Mouse (Mus musculus) adrenal gland, postnatal 25 days (tissue): ENCODE measurements around the gene Herpud2. TPM values are rescaled to one million over a fixed set of nuclear protein-coding genes. Genes with fewer than 3 reads are reported as not detected.
A peak's percentile ranks its signal among the peaks of the same experiment; 100 is the strongest.
"Not testable (repeated sequence)": the region's sequence is repeated elsewhere in the genome, so short reads cannot be mapped to it uniquely, and the experiment has no call there.

Experiments used
- DNase-seq: peaks from one replicate; pipeline ENCODE4 v3.0.0; 2021; ENCODE audit warnings: mixed read lengths
- total RNA-seq: library from RNA; stranded (reverse); gene quantifications from 2 replicates; pipeline ENCODE4 v1.2.3, GENCODE M21; 2021

The Herpud2 gene
- total RNA-seq, 1 experiment from 2014 or later = 59.4 TPM

- DNase-seq = no peak
These were observed 5.7 kb downstream of the Herpud2 start for GRCm38 (mm10) chr9:25145925-25146324.

DNA sequence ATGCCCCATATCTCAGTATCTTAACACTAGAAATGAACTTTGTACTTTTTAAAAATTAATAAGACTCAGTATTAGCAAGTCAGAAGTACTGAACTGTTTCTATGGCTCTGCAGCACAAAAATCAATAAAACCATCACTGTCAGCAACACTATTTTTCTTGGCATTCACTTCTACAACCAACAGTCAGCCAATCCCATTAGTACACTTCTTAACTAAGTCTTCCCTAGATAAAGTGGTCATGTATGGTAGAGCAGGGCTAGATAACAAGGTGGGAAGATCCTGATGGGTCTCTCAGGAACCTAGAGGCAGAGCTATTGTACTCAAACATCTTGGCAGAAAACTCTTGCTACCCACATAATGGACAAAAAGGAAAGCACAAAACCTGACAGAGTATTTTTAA lies 7.7 kb downstream of the Herpud2 start:
- no peak for DNase-seq

GRCm38 (mm10) chr9:25142988-25143387 lies 8.6 kb downstream of the Herpud2 start:
- no peak for DNase-seq

- no peak for DNase-seq
These were observed 9.6 kb downstream of the Herpud2 start for GRCm38 (mm10) chr9:25142041-25142440.

DNA sequence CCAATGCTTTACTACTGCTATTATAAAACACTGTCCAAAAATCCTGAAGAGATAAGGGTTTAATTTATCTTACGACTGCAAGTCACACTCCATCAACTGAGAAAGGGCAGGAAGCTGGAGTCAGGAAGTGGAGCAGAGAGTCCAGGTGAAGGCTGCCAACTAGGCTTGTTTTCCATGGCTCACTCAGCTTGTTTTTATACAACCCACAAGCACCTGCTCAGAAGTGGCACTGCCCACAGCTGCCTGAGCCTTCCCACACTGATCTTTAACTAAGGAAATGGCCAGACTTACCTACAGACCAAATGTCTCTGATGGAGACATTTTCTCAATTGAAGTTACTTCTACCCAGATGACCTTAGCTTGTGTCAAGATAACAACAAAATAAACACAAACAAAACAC lies 11.3 kb downstream of the Herpud2 start:
- DNase-seq = no peak

DNA sequence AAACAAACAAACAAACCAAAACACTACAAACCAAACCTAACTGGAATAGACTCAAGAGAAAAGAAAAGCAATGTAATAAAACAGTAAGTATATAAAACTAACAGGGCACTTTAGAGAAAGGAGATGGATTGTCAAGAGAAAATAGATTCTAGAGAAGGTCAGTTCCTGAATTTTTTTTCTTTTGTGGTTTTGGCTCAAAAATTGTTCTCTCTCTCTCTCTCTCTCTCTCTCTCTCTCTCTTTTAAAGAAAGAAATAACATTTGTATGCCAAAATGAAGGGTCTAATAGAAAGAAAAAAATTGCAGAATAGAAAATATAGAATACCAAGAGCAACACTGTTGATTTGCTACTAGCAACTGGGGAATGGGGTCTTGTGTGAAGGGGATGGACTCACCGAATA lies 12.7 kb downstream of the Herpud2 start:
- DNase-seq = no peak

GRCm38 (mm10) chr9:25132920-25133319 lies 18.7 kb downstream of the Herpud2 start:
- no peak for DNase-seq

DNA sequence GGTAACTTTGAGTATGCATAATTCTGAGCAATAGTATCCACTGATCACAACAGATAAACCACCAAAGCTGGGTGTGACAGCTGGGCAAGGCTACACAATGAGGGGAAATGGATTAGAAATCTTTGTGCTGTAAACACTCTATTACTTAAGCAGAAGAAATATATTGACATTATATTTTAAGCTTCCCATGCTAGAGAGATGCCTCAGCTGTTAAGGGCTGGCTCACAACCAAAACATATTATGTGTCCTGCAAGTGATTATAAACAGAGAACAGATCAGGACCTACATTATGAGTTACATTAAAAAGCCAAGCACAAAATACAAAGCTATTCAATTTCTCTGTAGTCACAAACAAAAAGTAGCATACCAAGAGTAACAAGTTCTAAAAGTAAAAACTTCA lies 19.4 kb downstream of the Herpud2 start:
- DNase-seq = no peak

DNA sequence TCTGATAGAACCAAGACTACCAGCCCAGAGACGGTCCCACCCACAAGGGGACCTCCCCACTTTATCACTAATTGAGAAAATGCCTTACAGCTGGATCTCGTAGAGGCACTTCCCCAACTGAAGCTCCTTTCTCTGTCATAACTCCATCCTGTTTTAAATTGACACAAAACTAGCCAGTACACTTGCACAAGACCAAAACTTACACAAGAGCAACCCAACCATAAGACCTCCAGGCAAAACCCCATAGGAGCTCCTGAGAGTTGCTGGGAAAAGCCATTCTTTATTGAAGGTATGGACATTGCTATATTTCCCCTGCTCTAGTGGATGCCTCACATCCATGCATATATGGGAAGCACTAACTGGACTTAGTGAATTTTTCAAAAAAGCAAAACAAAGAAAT lies 27.6 kb downstream of the Herpud2 start:
- DNase-seq = no peak

DNA sequence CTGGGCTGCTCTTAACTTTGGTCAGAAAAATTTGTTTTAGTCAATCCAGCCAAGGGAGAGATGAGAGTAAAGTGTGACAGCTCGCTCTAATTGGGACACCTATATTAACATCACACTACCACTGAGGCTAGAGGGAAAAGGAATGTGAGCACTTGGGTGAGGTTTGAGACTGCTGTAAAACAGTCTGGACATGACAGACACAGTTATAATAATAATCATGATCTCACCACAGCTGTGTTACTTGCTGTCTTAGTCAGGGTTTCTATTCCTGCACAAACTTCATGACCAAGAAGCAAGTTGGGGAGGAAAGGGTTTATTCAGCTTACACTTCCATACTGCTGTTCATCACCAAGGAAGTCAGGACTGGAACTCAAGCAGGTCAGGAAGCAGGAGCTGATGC lies 28.0 kb downstream of the Herpud2 start:
- DNase-seq = not testable (repeated sequence)

GRCm38 (mm10) chr9:25104638-25105037 lies 47.0 kb downstream of the Herpud2 start:
- peak; percentile 3 for DNase-seq

DNA sequence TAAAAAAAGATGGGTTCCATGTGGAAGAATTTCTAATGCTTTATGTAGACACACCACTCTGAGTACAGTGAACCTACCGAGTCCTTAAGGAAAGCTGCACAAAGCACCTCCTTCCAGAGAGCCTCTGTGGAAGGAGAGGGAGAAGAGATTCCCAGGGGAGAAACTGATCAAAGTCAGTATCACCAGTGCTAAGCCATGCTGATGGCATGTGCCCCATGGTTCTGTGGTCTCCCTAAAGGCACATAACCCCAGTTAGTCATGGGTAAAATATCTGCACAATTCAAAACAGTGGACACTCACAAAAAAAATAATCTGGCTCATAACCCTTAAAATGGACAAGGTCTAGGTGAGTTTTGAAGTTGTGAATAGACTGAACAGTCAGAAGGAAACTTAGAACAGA lies 48.7 kb downstream of the Herpud2 start:
- DNase-seq = no peak

- DNase-seq = no peak
These were observed 60.8 kb downstream of the Herpud2 start for GRCm38 (mm10) chr9:25090853-25091252.

DNA sequence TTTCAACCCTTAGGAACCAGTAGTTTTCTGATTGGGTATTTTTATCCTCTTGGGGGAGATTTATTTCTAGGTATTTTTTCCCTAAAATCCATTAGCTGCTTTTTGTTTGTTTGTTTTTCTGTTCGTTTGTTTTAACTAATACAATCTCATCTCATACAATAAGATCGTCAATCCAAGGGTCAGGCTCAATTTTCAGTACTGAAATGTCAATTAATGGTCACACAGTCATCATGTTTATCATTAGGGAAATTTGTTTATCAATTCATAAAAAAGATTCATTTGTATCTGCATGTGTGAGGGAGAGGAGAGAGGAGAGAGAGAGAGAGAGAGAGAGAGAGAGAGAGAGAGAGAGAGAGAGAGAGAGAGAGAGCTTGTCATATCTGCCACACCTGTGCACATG lies 62.5 kb downstream of the Herpud2 start, which contains the start of gene Gm10181:
Gene Gm10181, plus strand, starts transcription at position 301 of the 400 bp plus-strand sequence.
- no peak for DNase-seq

DNA sequence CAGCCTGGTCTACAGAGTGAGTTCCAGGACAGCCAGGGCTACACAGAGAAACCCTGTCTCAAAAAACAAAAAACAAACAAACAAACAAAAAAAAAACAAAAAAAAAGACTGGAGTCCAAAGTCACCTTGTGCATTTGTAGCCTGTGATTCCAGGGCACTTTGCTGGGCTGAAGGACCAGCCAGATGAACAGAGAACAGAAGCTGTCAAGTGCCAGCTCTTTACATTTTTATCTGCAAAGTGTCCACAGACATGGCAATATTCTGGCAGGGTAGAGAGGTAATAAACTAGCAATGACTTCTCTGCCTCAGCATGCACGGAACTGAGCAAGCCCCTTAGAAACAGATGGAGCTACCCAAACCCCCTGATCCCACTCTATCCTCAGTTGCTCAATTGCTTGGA lies 75.1 kb downstream of the Herpud2 start:
- DNase-seq = no peak

DNA sequence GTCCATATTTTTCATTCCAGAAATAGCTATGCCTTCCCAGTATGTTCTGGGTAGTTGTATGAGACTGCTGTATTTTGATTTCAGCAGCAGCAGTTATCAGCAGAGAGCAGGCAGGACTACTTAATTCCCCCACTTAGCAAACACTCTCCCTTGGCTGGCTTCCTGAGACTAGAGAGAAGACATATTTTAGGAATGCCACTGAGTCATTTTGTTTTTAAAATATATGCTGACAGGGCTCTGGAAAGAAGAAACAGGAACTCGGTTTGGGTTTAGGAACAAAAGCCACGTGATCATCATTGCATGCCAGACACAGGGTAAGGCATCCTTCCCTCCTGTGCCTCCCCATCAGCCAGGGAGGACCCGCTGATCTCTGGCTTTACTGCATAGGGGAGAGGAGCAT lies 75.6 kb downstream of the Herpud2 start:
- no peak for DNase-seq

DNA sequence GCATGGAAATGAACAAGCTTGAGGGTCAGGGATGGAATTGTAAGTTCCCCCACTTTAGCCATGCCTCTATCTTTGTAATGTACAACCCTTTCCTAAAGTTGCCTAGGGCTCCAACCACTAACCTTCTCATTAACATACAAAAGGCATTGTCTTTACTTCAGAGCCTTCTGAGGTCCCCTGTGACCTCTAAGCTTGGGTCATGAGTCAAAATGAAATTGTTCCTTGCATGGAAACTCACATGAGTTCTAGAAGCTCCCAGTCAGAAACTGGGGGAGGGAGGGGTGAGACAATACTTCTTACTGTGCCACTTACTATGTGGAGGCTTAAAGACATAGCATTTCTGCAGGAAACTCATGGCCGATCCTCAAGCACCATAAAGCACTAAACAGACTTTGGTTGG lies 79.0 kb downstream of the Herpud2 start:
- DNase-seq = no peak

- DNase-seq = no peak
These were observed 92.9 kb downstream of the Herpud2 start for GRCm38 (mm10) chr9:25058726-25059125.

Other genes with a start within 250 kb of the Herpud2 start
- gene Gm10181, start 62.4 kb downstream of the Herpud2 start, total RNA-seq = not detected in 2 replicates
- gene Sept7, start 100.6 kb upstream of the Herpud2 start, total RNA-seq = 112 and 116 TPM in 2 replicates